Mouse (Mus musculus) limb, embryonic 12.5 days (tissue): Measurements from ENCODE around the gene Hapln4. TPM values are rescaled to one million over a fixed set of nuclear protein-coding genes. Genes with fewer than 3 reads are reported as not detected.

Experiments used
- ATAC-seq: fragments of 200-750 bp; cut with Nextera tagmentation; 2 replicates; pipeline ENCODE4 v1.8.0; 2017; ENCODE audit warnings: low read depth, moderate TSS enrichment; ENCODE audit not compliant: insufficient number of reproducible peaks, insufficient read depth, low FRiP score, low TSS enrichment
- H3K27ac ChIP-seq: fragments of 300-500 bp; sonication (generic); 2 replicates; pipeline ENCODE4 v1.5.1; 2016; ENCODE audit warnings: mild to moderate bottlenecking, moderate library complexity
- H3K27me3 ChIP-seq: fragments of 300-500 bp; sonication (generic); 2 replicates; pipeline ENCODE4 v1.6.1; 2016; ENCODE audit warnings: mild to moderate bottlenecking, moderate library complexity
- H3K36me3 ChIP-seq: fragments of 300-500 bp; sonication (generic); 2 replicates; pipeline ENCODE4 v1.6.1; 2016; ENCODE audit warnings: mild to moderate bottlenecking, moderate library complexity
- H3K4me1 ChIP-seq: fragments of 300-500 bp; sonication (generic); replicated peaks from 2 replicates; pipeline ENCODE4 v1.6.1; 2016
- H3K4me2 ChIP-seq: fragments of 300-500 bp; sonication (generic); 2 replicates; pipeline ENCODE4 v1.6.1; 2016; ENCODE audit warnings: mild to moderate bottlenecking, moderate library complexity
- H3K4me3 ChIP-seq: fragments of 300-500 bp; sonication (generic); replicated peaks from 2 replicates; pipeline ENCODE4 v1.5.1; 2016; ENCODE audit warnings: mild to moderate bottlenecking
- H3K9ac ChIP-seq: fragments of 300-500 bp; sonication (generic); replicated peaks from 2 replicates; pipeline ENCODE4 v1.6.1; 2016; ENCODE audit warnings: mild to moderate bottlenecking, moderate library complexity
- H3K9me3 ChIP-seq: fragments of 300-500 bp; sonication (generic); 2 replicates; pipeline ENCODE4 v1.6.1; 2016; ENCODE audit warnings: mild to moderate bottlenecking, moderate library complexity
- WGBS: fragments of 180-500 bp; shearing (Covaris S2); methylation state at CpG from one replicate; pipeline ENCODE4 v1.1.7; 2016; 5-methylcytosine and 5-hydroxymethylcytosine counted together
- microRNA-seq: library from miRNA; unstranded; fragments of <30 nt; microRNA quantifications from one replicate; pipeline ENCODE4, GENCODE M21; 2017
- polyA plus RNA-seq: library from polyadenylated mRNA; unstranded; fragments of >200 nt; fragmentation: Nextera tagmentation; extraction: Ambion mirVana; gene quantifications from 2 replicates; pipeline ENCODE4 v1.2.1, GENCODE M21; 2016

Hapln4 gene
- polyA plus RNA-seq, 1 experiment from 2014 or later, result not detected

DNA sequence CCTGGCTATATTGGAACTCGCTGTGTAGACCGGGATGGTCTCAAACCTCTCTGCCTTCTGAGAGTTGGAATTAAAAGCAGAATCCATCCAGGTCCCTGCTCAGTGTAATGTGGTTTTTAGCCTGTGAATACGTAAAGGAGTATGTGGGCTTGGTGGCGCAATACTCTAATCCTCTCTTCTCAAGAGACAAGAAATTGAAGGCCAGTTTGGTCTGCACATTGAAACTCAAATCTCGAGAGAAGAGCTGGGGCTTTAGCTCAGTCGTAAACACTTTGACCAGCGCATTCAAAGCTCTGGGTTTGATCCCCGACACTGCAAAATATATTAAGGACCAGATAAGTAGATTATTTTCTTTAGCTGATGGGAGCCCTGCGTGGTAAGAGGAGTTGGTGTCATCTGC is 56.7 kb downstream of the Hapln4 start:
- Histone ChIP-seq H3K27me3 (no peaks in the 10 kb centered on the region), H3K27ac (peak overlapping the region; percentile 85), H3K4me1 (peaks cover 17% of the 10 kb centered on the region), H3K4me3 (peak overlapping the region; percentile 82), H3K4me2 (peak overlapping the region; percentile 63), H3K9ac (peak overlapping the region; percentile 75), H3K9me3 (no peaks in the 10 kb centered on the region), H3K36me3 (peaks cover 53% of the 10 kb centered on the region)
- no peak for ATAC-seq
- 12% methylated on average over 9 of the region's 9 CpGs for WGBS

Small RNA genes within 50 kb of the gene (microRNA-seq; reads per million reads assigned to microRNA genes)
- not detected for gene Mir7066

Other genes starting within 250 kb of the Hapln4 start
- gene Cilp2, start 195.8 kb upstream of the Hapln4 start, polyA plus RNA-seq, result 0.78 and 0.79 TPM in 2 replicates
- gene Tssk6, start 181.3 kb upstream of the Hapln4 start, polyA plus RNA-seq, result 6.2 and 7.3 TPM in 2 replicates
- gene Ndufa13, start 180.9 kb upstream of the Hapln4 start, polyA plus RNA-seq, result 171 and 172 TPM in 2 replicates
- gene Yjefn3, start 180.7 kb upstream of the Hapln4 start, polyA plus RNA-seq, result 6.0 and 7.4 TPM in 2 replicates
- gene Gatad2a, start 87.1 kb upstream of the Hapln4 start, polyA plus RNA-seq, result 51.3 and 68.4 TPM in 2 replicates
- 62.7 and 65.3 TPM in 2 replicates for gene Mau2, start 40.7 kb upstream of the Hapln4 start, polyA plus RNA-seq
- gene Sugp1, start 40.6 kb upstream of the Hapln4 start, polyA plus RNA-seq, result 55.9 and 58.9 TPM in 2 replicates
- 0.79 and 0.96 TPM in 2 replicates for gene Tm6sf2, start 10.5 kb upstream of the Hapln4 start, polyA plus RNA-seq
- gene Ncan, start 37.4 kb downstream of the Hapln4 start, polyA plus RNA-seq, result 0.56 and 1.1 TPM in 2 replicates
- gene Nr2c2ap, start 47.9 kb downstream of the Hapln4 start, polyA plus RNA-seq, result 21.4 and 22.7 TPM in 2 replicates
- gene Rfxank, start 55.7 kb downstream of the Hapln4 start, polyA plus RNA-seq, result 26.6 and 28.4 TPM in 2 replicates
- gene Borcs8, start 56.0 kb downstream of the Hapln4 start, polyA plus RNA-seq, result 44.7 and 47.6 TPM in 2 replicates
- gene Mef2b, start 56.3 kb downstream of the Hapln4 start, polyA plus RNA-seq, result 0.49 and 1.1 TPM in 2 replicates
- 67.5 and 69.9 TPM in 2 replicates for gene Tmem161a, start 88.9 kb downstream of the Hapln4 start, polyA plus RNA-seq
- gene Slc25a42, start 128.8 kb downstream of the Hapln4 start, polyA plus RNA-seq, result 2.4 and 3.5 TPM in 2 replicates
- 48.3 and 50.7 TPM in 2 replicates for gene Sugp2, start 150.8 kb downstream of the Hapln4 start, polyA plus RNA-seq
- gene Armc6, start 151.0 kb downstream of the Hapln4 start, polyA plus RNA-seq, result 22.5 and 26.4 TPM in 2 replicates
- gene Homer3, start 199.4 kb downstream of the Hapln4 start, polyA plus RNA-seq, result 88.9 and 92.6 TPM in 2 replicates
- 52.0 and 54.9 TPM in 2 replicates for gene Ddx49, start 219.0 kb downstream of the Hapln4 start, polyA plus RNA-seq
- 269 and 288 TPM in 2 replicates for gene Cope, start 219.1 kb downstream of the Hapln4 start, polyA plus RNA-seq
- 7.9 and 8.8 TPM in 2 replicates for gene Cers1, start 232.3 kb downstream of the Hapln4 start, polyA plus RNA-seq
- gene Gdf1, start 246.4 kb downstream of the Hapln4 start, polyA plus RNA-seq, result 3.7 and 4.2 TPM in 2 replicates